Mouse (Mus musculus) megakaryocyte, embryonic 14.5 days (primary cell): ENCODE results near the gene Map3k12.

ENCODE experiments used
- FLI1 ChIP-seq: IDR thresholded peaks from 2 replicates; pipeline ENCODE4 v1.6.1; 2012; ENCODE audit warnings: low read length, inconsistent platforms, mixed read lengths
- GATA1 ChIP-seq: IDR thresholded peaks from 3 replicates; pipeline ENCODE4 v1.6.1; 2012; ENCODE audit warnings: mixed read lengths, low read length, inconsistent platforms, borderline replicate concordance

GRCm38 (mm10) chr15:102506464-102506830 lies 10.4 kb downstream of the Map3k12 start:
- TF ChIP-seq GATA1 (no peak), FLI1 (no peak)
